Mouse (Mus musculus) erythroblast, embryonic 14.5 days (primary cell): Measurements from ENCODE around the gene Sin3a. TPM values are rescaled to one million over a fixed set of nuclear protein-coding genes. Genes with fewer than 3 reads are reported as not detected.

Source experiments
- H3K27me3 ChIP-seq: 2 replicates; pipeline ENCODE4 v1.6.1; 2012; ENCODE audit warnings: inconsistent platforms; ENCODE audit not compliant: control insufficient read depth
- H3K36me3 ChIP-seq: 2 replicates; pipeline ENCODE4 v1.6.1; 2012; ENCODE audit warnings: mild to moderate bottlenecking, inconsistent platforms; ENCODE audit not compliant: control insufficient read depth
- H3K4me1 ChIP-seq: 2 replicates; pipeline ENCODE4 v1.6.1; 2012; ENCODE audit warnings: inconsistent platforms; ENCODE audit not compliant: control insufficient read depth
- H3K4me3 ChIP-seq: replicated peaks from 2 replicates; pipeline ENCODE3; 2012; ENCODE audit warnings: moderate library complexity, mild to moderate bottlenecking, inconsistent platforms
- H3K9me3 ChIP-seq: 2 replicates; pipeline ENCODE4 v1.6.1; 2012; ENCODE audit warnings: low read length, inconsistent platforms, mixed read lengths; ENCODE audit not compliant: control insufficient read depth
- GATA1 ChIP-seq: IDR thresholded peaks from 2 replicates; pipeline ENCODE4 v1.6.1; 2012; ENCODE audit warnings: low read length, inconsistent platforms, mixed read lengths
- TAL1 ChIP-seq: IDR thresholded peaks from 3 replicates; pipeline ENCODE4 v1.6.1; 2012; ENCODE audit warnings: low read length, inconsistent platforms, mixed read lengths
- polyA plus RNA-seq: library from polyadenylated mRNA; stranded (reverse); fragments of >175 nt; gene quantifications from 2 replicates; pipeline ENCODE4 v1.2.3, GENCODE M21; 2012

The Sin3a gene
- polyA plus RNA-seq, 1 experiment: 0.63 TPM

GRCm38 (mm10) chr9:57130577-57131433 lies 59.0 kb downstream of the Sin3a start, which contains the start of gene Man2c1:
Gene Man2c1 (plus strand): TSS chr9:57130690.
- Histone ChIP-seq H3K4me1 (peaks cover 25% of the 10 kb centered on the region), H3K36me3 (peaks cover 59% of the 10 kb centered on the region)
- TF ChIP-seq GATA1: no peak

GRCm38 (mm10) chr9:57137246-57137645 lies 65.4 kb downstream of the Sin3a start:
- TF ChIP-seq GATA1: no peak
- TF ChIP-seq TAL1: no peak
- Histone ChIP-seq H3K36me3 (peaks cover 84% of the 10 kb centered on the region), H3K9me3 (no peaks in the 10 kb centered on the region), H3K4me3 (no peak overlapping the region), H3K27me3 (no peaks in the 10 kb centered on the region), H3K4me1 (no peaks in the 10 kb centered on the region)

More at GRCm38 (mm10) chr9:57130577-57131433, 59.0 kb downstream of the Sin3a start, which contains the start of gene Man2c1:
- Histone ChIP-seq H3K9me3 (no peaks in the 10 kb centered on the region), H3K27me3 (no peaks in the 10 kb centered on the region), H3K4me3 (peak within 1 kb of the TSS; percentile 77)

GRCm38 (mm10) chr9:57137777-57138176 lies 65.9 kb downstream of the Sin3a start:
- Histone ChIP-seq H3K36me3 (peaks cover 86% of the 10 kb centered on the region), H3K4me1 (no peaks in the 10 kb centered on the region), H3K27me3 (no peaks in the 10 kb centered on the region), H3K4me3 (no peak overlapping the region), H3K9me3 (no peaks in the 10 kb centered on the region)
- TF ChIP-seq TAL1: no peak
- TF ChIP-seq GATA1: no peak

GRCm38 (mm10) chr9:57138507-57138906 lies 66.7 kb downstream of the Sin3a start:
- no peaks in the 10 kb centered on the region for H3K9me3 ChIP-seq
- H3K4me3 ChIP-seq: no peak overlapping the region
- H3K36me3 ChIP-seq: peaks cover 89% of the 10 kb centered on the region
- no peaks in the 10 kb centered on the region for H3K27me3 ChIP-seq
- H3K4me1 ChIP-seq: no peaks in the 10 kb centered on the region
- TF ChIP-seq GATA1 (no peak), TAL1 (no peak)

- Histone ChIP-seq H3K4me1 (no peaks in the 10 kb centered on the region), H3K4me3 (no peak overlapping the region), H3K9me3 (no peaks in the 10 kb centered on the region), H3K27me3 (no peaks in the 10 kb centered on the region), H3K36me3 (peaks cover 91% of the 10 kb centered on the region)
- TF ChIP-seq GATA1 (no peak), TAL1 (no peak)
Observed at GRCm38 (mm10) chr9:57139110-57139509, 67.3 kb downstream of the Sin3a start.

- Histone ChIP-seq H3K4me1 (no peaks in the 10 kb centered on the region), H3K36me3 (peaks cover 91% of the 10 kb centered on the region), H3K27me3 (no peaks in the 10 kb centered on the region), H3K9me3 (no peaks in the 10 kb centered on the region), H3K4me3 (no peak overlapping the region)
- TF ChIP-seq TAL1 (no peak), GATA1 (no peak)
Observed at GRCm38 (mm10) chr9:57139571-57139970, 67.7 kb downstream of the Sin3a start.

GRCm38 (mm10) chr9:57141417-57142353 lies 69.8 kb downstream of the Sin3a start:
- Histone ChIP-seq H3K36me3 (peaks cover 69% of the 10 kb centered on the region), H3K9me3 (no peaks in the 10 kb centered on the region), H3K4me3 (no peak overlapping the region), H3K4me1 (no peaks in the 10 kb centered on the region), H3K27me3 (no peaks in the 10 kb centered on the region)
- TF ChIP-seq TAL1: no peak
- TF ChIP-seq GATA1: no peak

GRCm38 (mm10) chr9:57143212-57143611 lies 71.4 kb downstream of the Sin3a start:
- Histone ChIP-seq H3K27me3 (no peaks in the 10 kb centered on the region), H3K4me3 (no peak overlapping the region), H3K4me1 (peaks cover 13% of the 10 kb centered on the region), H3K9me3 (no peaks in the 10 kb centered on the region), H3K36me3 (peaks cover 54% of the 10 kb centered on the region)
- TF ChIP-seq GATA1 (no peak), TAL1 (no peak)

- Histone ChIP-seq H3K4me1 (peaks cover 21% of the 10 kb centered on the region), H3K36me3 (peaks cover 38% of the 10 kb centered on the region), H3K9me3 (no peaks in the 10 kb centered on the region), H3K27me3 (no peaks in the 10 kb centered on the region), H3K4me3 (no peak overlapping the region)
- no peak for TF ChIP-seq TAL1
- TF ChIP-seq GATA1: no peak
Observed at GRCm38 (mm10) chr9:57144830-57145229, 73.0 kb downstream of the Sin3a start.
